Mouse (Mus musculus): ENCODE data around the gene Cryzl2.

The Cryzl2 gene

DNA sequence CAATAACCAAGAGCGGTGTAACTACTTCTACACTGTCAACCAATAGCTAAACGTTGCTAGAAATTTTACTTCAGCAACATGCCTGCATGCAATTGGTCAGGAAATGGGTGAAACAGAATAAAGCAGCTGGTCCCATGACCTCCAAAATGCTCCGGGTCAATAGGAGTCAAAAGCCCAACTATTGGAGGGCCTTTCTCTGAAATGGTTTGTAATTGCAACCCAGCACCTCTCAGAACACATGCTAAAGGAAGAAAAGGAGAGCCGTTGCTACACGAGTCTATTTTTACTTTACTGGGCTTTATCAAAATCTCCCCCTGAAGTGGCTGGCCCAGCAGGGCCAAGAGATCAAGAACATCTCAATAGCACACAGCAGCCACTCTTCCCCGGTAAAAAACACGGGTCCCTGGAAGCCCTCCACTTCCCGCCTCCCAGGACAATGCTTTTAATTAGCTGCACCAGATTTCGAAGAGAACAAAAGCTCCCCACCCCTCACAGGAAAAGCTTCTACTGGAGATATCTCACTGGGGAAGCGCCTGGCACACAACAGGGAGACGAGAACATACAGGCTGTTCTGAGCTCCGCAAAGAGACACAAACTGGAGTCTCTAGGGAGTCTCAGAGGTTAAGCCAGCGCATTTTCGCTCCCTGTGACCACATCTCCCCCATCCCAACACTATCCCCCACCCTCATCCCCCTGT, 15.2 kb upstream of the Cryzl2 start:
- DNase-seq (ENCODE audit: low read depth, low spot score): no peak

DNA sequence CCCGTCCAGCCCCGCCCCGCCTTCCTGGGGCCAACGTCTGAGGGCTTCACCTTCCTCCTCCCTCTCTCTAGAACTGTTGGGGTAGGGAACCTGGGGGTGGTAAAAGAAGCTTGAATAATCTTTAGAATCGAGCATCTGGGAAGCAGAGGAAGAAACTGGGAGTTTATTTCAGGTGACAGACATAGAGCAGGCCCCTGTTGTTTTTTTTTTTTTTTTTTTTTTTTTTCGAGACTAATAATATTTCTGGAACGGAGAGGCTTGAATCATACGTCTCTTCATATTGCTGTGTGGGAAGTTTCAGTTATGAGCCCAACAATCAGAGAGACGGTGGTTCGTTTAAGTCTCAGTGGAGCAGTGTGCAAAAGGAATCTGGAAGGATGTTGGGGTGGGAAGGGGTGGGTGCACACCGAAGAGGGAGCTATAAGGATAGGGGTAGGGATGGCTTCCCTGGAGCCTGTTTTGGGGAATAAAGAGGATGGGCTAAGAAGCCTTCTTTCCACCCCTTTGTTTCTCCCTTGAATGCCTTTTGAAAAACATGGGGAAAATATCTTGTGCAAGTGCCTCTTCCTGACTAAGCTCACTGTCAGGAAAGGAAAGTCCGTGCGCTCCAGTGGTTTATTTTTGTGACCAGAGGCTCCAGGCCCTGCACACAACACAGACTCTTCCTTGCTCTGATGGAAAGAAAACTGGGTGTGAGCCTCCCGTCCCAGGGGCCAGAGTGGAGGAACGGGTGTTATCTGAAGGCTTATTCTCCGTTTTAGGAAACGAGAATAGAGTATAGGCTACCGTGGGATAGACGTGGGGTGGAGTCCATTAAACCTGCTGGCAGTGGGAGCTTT, 14.4 kb upstream of the Cryzl2 start:
- no peak for DNase-seq (ENCODE audit: low read depth, low spot score)

DNA sequence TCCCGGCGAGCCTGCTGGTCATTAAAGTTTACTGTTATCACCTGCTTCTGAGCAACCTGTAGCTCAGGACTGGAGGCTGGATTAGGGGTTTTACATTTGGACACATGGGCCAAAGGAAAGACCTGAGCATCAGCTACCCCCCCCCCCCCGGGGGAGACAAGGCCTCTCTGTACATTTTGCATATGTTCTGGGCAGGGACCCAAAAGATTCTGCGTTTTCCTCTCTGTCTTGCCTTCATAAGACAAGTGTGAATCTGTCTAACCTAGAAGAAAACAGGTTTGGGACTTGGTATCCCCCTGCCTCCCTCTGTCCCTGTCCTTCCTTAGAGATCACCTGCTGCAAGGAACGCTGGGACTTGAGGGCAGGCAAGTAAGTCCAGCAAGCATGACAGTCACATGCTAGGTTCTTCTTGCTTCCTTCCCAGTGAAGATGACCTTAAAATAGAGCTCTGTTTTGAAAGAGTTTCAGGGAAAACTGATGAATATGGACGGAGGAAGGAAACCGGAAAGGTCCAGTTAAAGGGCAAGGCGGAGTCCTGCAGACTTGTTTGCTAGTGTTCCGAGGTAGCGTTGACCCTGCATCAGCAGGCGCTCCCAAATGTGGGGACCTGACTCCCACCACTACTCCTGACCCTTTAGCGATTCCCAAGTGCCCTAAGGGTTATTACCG, 13.6 kb upstream of the Cryzl2 start:
- no peak for DNase-seq (ENCODE audit: low read depth, low spot score)

DNA sequence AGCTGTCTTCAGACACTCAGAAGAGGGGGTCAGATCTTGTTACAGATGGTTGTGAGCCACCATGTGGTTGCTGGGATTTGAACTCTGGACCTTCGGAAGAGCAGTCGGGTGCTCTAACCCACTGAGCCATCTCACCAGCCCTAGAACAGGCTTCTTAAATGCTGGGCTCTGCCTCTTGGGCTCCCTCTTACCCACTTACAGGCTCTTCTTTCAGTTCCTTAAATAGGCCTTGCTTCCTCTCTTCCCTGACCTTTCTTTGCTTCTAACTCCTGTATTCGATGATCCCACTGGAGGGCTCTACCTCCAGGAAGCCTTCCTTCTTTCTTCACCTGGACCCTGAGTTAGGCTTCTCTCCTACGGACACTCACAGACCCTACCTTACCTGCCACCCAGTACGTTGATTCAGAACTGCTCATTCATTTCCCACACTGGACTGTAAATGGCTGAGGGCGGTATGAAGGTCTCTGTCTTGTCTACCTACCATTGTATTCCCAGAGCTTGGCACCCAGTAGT, 12.9 kb upstream of the Cryzl2 start:
- no peak for DNase-seq (ENCODE audit: low read depth, low spot score)

DNA sequence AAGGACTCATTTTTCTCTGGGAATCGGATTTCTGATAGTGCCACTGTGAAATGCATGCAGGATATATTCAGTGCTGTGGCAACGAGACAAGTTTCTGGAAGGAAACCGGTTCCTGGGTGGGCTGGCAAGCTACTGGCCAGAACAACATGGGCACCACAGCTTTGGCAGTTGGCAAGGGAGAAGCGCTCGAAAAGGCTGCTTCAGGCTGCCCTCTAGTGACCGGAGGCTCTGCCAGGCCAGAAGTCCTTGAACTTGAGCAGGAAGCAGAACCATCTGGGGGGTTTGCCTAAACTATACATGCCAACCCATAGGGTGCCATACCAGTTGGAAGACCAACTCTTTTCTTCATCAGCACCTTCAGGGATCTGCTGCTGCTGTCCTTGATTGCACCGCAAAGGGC, 12.1 kb upstream of the Cryzl2 start:
- DNase-seq (ENCODE audit: low read depth, low spot score): no peak

DNA sequence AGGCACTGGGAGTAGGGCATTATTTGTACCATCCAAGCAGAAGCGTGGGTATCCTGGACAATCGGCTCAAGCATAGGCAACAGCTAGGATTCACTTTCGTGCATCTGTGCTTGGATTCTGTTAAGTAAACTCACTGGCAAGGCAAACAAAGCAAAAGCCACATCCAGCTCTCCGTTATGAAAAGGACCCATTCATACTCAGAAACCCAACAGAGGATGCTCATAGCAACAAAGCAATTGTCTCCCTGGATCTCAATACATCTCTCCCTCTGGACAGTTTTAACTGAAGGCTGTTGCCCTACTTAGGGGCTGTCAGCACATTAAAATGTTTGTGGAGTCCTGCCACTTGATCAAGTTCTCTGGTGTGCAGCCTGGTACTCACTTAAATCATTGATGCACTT, 11.2 kb upstream of the Cryzl2 start:
- no peak for DNase-seq (ENCODE audit: low read depth, low spot score)

DNA sequence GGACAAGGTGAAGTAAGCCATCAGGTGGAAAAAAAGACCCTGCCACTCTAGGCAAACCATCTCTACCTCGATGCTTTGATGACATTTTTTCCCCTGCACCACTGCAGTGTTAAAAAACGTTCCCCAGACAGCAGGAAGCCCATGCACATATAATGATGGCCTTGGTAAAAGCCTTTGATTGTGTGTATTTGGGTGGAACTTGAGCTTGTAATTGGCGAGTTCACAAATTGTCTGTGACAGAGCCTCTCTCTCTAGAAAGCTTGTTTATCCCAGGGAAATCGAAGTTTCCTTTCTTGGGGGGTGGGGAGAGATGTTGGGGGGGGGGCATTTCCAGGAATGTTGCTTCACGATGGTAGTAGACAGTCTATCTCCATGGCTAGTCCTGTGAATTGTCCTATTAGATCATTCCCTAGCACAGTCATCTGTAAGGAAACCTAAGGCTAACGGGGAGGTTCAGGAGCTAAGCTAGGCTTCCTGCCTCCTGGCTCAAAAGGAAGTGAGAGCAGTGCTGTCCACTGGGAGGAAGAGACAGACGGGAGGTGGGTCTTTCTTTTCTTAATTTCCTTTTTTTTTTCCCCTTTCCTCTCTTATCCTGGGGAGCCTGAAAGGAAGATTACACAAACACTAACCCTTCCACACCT, 10.1 kb upstream of the Cryzl2 start:
- no peak for DNase-seq (ENCODE audit: low read depth, low spot score)

DNA sequence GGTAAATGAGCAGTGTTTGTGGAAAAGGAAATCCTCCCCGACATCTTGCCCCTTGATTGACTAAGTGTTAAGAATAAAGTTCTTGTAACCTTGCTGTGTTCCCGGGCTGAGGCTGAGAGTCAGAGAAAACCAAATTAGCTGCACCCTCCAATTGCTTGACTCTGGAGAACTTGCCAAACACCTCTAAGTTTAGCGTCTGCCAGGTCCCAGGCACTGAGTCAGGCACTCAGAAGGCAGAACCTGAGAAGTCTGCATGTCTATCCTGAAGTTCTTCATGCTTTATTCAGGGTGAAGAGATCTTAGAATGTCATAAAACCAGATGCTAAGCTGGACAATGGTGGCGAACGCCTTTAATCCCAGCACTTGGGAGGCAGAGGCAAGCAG, 9.6 kb upstream of the Cryzl2 start:
- DNase-seq (ENCODE audit: low read depth, low spot score): no peak

DNA sequence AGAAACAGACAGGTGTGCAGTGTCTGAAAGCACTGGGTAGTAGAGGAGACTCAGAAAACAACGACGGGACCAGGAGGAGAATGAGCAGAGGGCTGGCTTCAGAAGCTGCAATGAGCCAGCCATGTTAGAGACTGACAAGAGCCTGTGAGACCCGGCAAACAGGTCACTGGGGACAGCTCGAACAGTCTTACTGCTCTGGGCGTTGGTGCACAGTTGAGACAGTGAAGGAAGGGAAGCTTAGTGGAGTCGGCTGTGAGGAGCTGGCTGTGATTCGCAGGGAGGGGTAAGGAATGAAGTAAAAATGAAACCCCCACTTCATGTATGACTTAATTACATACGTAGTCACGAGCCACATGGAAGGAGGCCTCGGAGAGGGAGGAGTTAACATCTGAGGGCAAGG, 8.8 kb upstream of the Cryzl2 start:
- no peak for DNase-seq (ENCODE audit: low read depth, low spot score)

DNA sequence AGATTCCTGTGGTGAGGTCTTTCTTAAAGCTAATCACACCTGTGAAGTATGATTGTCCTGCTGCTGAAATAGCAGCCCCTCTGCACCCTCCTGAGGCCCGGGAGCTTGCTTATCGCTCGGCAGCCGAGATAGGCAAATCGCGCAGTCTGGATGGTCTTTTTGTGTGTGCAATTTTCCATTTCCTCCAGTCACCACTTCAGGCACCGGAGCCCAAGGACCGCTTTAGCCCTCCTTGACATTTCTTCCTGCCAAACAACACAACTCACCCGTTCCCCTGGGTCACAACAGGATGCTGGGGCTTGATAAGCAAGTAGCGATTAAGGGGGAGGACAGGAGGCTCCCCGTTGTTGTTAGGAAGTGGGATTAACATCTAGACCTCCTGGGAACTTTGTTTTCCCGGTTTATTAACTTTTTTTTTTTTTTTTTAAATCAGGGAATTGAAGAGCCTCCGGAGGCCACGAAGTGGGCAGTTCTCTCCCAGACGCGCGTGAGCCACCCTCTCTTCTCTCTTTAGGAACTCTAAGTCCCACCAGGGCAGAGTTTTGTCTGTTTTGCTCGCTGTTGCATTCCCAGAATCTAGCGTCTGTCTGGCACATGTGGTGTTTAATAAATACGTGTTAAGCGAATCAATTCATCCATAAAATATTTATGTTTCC, 8.3 kb upstream of the Cryzl2 start:
- no peak for DNase-seq (ENCODE audit: low read depth, low spot score)

DNA sequence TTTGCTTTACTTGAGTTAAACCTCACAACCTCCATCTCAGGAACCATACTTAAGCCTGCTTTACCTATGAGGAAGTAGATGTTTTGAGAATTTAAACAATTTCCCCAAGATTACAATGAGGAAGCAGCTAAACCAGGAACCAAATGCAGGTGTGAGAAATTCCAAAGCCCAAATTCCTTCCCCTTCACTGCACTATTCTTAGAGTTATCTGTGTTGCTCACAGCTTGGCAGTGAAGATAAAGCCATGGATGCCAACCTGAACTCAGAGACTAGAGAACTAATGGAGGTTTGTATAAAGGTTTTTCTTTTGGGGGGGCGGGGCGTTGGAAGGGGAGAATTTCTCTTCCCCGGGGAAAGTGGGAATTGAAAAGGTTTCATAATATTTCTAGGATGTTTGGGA, 6.1 kb upstream of the Cryzl2 start:
- no peak for DNase-seq (ENCODE audit: low read depth, low spot score)

DNA sequence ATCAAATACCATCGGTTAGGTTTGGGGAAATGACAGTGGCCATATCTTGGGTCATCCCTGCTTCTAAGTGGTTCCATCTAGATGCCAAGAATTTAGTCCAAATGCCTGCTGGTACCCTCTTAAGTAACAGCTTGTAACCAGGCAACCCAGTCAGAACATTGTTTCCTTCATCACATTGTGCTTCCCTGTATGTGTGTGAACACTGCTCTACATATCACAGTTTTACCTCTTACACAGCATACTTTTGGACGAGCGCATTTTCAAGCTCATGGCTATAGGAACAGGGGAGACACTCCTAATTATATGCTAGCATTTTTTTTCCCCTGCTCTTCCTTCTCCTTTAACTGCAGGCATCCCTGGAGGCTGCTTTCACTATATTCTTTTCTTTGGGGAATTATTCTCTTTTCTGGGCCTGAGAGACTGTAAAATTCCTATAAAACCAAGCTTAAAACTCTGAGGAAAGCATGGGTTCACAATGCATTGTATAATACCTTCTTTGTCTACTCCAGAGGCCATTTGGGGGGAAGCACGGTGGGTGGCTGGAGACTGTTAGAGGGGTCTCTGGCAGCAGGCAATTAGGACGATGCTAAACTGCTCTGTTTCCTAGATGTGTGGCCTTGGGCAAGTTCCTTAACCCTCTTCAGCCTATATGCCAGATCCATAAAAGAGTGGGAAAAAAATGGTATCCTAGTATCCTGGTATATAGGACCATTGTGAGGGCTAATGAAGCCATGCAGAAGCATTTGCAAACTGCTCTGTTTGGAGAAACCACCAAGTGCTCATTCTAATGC, 5.4 kb upstream of the Cryzl2 start:
- DNase-seq (ENCODE audit: low read depth, low spot score): no peak

DNA sequence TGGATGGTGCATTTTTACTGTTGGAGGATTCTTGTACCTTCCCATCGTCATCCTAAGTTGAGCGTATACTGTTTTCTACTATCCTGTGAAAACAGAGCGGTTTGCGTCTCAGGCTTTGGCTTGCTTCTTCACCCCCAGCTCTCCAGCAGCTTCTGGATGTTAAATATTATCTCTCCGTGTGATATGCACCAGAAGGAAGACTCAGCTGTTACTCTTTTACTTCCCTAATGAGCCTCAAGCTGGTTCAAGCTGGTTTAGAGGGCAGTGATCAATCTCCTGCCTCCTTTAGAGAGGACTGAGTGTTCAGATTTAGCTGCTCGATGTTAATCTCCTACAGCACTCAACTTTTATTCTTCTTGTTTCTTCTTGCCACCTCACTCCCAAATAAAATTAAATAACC, 3.5 kb upstream of the Cryzl2 start:
- DNase-seq (ENCODE audit: low read depth, low spot score): no peak

DNA sequence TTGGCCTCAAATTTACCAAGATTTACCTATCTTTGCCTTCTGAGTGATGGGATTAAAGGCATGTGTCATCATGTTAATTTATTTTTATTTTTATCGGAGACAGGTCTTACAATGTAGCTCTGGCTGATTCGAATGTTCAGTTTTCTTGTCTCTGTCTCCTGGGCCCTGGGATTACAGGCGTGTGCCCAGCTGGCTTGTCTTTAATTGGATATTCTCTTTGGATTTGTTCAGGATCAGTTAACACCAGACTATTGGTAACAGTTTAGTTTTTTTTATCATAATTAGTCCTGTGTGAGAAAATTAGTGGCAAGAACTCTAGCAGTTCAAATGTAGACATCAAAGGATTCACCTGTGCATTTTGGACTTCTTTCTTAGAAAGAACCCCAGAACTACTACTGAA, 588 bp upstream of the Cryzl2 start:
- no peak for DNase-seq (ENCODE audit: low read depth, low spot score)

DNA sequence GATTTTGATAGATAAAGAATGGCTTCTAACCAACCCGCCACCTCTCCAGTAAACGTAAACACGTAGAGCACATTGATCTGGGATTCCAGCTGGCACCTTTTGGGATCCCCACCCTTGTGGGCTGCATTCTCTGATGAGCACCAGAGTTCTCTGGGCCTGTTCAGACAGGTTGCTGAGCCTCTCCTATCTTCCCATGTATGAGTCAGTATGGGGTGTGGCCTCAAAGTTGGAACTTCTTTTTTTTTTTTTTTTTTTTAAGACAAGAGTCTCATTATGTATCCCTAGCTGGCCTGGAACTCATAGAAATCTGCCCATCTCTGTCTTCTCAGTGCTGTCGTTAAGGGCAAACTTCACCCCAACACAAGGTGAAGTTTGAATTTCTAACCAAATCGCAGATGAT, 1.5 kb downstream of the Cryzl2 start:
- DNase-seq (ENCODE audit: low read depth, low spot score): no peak

DNA sequence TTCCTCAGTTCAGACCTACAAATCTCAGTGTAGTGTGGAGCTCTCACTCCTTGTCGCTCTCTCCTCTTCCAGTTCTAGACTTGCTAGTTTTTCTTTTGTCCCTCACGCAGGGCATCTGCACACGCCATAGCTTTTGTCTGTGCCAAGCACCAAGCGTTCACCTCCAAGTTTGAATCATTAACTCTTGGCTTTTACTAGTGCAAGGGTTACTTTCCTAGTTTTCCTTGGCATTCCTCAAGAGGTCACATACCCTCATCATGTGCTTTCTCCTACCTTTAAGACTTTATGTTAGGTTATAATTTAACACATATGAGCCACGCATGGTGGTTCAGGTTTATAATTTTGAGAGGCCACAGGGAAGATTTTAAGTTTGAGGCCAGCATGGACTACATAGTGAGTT, 2.9 kb downstream of the Cryzl2 start:
- DNase-seq (ENCODE audit: low read depth, low spot score): no peak

DNA sequence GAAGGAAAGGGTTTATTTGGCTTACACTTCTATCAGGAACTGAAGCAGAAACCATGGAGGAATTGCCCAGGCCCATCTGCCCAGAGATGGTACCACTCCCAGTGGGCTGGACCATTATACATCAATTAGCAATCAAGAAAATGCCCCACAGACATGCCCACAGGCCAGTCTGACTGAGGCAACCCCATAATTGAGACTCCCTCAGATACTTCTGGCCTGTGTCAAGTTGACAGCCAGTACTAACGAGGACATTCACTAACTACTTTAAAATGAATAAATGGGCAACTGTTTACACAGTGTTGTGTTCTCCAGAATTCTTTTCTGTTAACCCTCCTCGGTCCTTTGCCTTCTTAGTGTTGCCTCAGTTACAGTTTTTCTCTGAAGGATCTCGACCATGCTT, 4.0 kb downstream of the Cryzl2 start:
- DNase-seq (ENCODE audit: low read depth, low spot score): no peak

DNA sequence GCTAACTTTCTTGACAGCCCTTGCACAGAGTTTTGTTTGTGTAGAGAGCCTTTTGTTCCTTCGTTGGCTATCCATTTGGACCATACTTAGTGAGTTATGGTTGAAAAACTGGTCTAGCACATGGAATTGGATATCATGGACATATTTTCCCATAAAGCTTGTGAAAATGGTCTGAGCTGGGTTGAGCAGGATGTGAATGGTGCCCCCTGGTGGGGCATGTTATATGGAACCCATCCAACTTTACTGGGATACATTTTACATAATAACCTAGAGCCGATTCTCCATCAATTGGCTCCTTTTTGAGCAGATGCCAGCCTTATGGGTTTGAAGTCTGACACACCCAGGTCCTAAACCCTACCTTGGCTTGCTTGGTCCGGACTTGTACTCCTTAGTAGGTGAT, 6.8 kb downstream of the Cryzl2 start:
- DNase-seq (ENCODE audit: low read depth, low spot score): no peak

DNA sequence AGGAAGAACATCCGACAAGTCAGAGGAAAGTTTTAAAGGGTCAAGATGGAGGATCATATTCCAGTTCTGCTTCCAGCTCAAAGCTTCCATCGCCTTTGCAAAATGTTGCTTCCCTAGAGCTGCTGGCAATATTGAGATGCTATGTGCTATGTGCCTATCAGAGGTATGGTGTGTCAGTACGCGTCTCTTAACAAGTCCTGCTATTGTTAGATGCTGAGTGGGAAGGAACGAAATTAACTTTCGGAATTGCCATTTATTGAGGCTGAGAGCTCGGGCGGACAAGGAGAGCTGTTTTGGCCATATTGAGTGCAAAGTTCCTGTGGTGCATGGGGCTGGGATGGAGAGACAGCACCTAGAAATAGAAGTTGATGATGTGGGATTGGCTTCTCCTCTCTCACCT, 9.5 kb downstream of the Cryzl2 start:
- no peak for DNase-seq (ENCODE audit: low read depth, low spot score)

DNA sequence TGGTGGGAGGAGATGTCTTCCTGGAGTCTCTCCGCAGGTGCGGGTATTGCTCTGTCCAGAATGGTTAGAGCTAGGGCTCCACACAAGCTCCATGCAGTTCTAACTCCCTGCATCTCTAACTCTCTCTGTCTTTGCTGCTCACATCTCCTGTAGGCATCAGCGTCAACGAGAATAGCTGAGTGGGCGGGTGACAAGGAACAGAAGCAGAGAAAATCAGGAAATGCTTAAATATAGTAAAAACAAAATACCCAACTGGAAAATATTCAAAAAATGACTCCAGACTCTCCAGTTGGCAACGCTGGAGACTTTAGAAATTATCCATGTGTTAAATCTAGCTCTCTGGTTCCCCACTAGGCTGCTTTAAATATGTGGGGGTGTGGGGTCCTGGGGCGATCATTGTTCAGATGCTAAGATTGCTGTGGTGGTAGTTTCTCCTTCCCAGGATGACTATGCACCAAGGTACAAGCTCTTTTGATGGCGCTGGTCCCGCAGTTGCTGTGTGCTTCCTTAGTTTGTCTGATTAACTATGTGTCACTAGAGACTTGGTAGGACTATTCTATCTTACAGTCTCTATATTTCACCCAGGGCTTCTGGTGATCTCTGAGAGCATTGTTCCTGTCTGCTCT, 12.5 kb downstream of the Cryzl2 start:
- no peak for DNase-seq (ENCODE audit: low read depth, low spot score)
